ENCODE assay signal across 47 mouse cellular contexts in genomic region chr14:7795961-7796360, GRCm38 (mm10). TPM values are rescaled to one million over a fixed set of nuclear protein-coding genes. Genes with fewer than 3 reads are reported as not detected.
"Had no signal": no experiment of that assay in that cellular context is flagged by ENCODE, and none has a peak within 500 bp of the region (broad histone marks: within the 10 kb centered on the region; RNA-seq: fewer than 3 reads in every experiment).

No protein-coding gene starts in this region.

- H3K9me3 ChIP-seq: limb, embryonic 10.5 days; limb, embryonic 12.5 days; limb, embryonic 15.5 days; liver, embryonic 12.5 days; liver, embryonic 13.5 days; liver, embryonic 15.5 days; lung, embryonic 15.5 days; midbrain, embryonic 10.5 days; midbrain, embryonic 15.5 days had no signal

- DNase-seq: left cerebral cortex, postnatal 4 days; liver; liver, embryonic 13.5 days; liver, postnatal 0 days; lung, adult 18-20 months; lung, adult 2 months; lung, embryonic 14.5 days; lung, postnatal 10 days; lung, postnatal 14 days; lung, postnatal 36 days; lung, postnatal 4 days; midbrain, embryonic 14.5 days had no signal

- H3K4me1 ChIP-seq: liver, embryonic 15.5 days had no signal

- H3K36me3 ChIP-seq: limb, embryonic 10.5 days; limb, embryonic 12.5 days; limb, embryonic 13.5 days; limb, embryonic 15.5 days; liver, embryonic 12.5 days; liver, embryonic 13.5 days; liver, embryonic 15.5 days; lung, embryonic 15.5 days; midbrain, embryonic 10.5 days; midbrain, embryonic 12.5 days; midbrain, embryonic 13.5 days; midbrain, embryonic 15.5 days had no signal

- H3K27me3 ChIP-seq: midbrain, embryonic 13.5 days; midbrain, embryonic 15.5 days had no signal

- H3K4me3 ChIP-seq: limb, embryonic 10.5 days; limb, embryonic 12.5 days; limb, embryonic 13.5 days; limb, embryonic 15.5 days; liver, embryonic 12.5 days; liver, embryonic 13.5 days; liver, embryonic 15.5 days; lung, embryonic 15.5 days; megakaryocyte, embryonic 14.5 days; midbrain, embryonic 10.5 days; midbrain, embryonic 12.5 days; midbrain, embryonic 13.5 days; midbrain, embryonic 15.5 days; myocyte had no signal

- H3K27ac ChIP-seq: limb, embryonic 10.5 days; limb, embryonic 12.5 days; limb, embryonic 13.5 days; limb, embryonic 15.5 days; liver, embryonic 12.5 days; liver, embryonic 13.5 days; liver, embryonic 14.5 days; liver, embryonic 15.5 days; lung, embryonic 15.5 days; macrophage; midbrain, embryonic 10.5 days; midbrain, embryonic 12.5 days; midbrain, embryonic 13.5 days; midbrain, embryonic 15.5 days had no signal

- H3K4me2 ChIP-seq: limb, embryonic 12.5 days; limb, embryonic 13.5 days; limb, embryonic 15.5 days; liver, embryonic 11.5 days; liver, embryonic 12.5 days; liver, embryonic 13.5 days; liver, embryonic 15.5 days; lung, embryonic 14.5 days; lung, embryonic 15.5 days; midbrain, embryonic 11.5 days; midbrain, embryonic 12.5 days; midbrain, embryonic 13.5 days; midbrain, embryonic 15.5 days had no signal

- ATAC-seq: liver, embryonic 12.5 days; liver, postnatal 0 days; lung, postnatal 0 days; midbrain, embryonic 13.5 days; midbrain, embryonic 15.5 days; midbrain, embryonic 16.5 days had no signal

- H3K9ac ChIP-seq: limb, embryonic 12.5 days; limb, embryonic 13.5 days; limb, embryonic 15.5 days; liver, embryonic 12.5 days; liver, embryonic 13.5 days; liver, embryonic 14.5 days; liver, embryonic 15.5 days; liver, postnatal 0 days; lung, embryonic 14.5 days; lung, embryonic 15.5 days; midbrain, embryonic 12.5 days; midbrain, embryonic 13.5 days; midbrain, embryonic 15.5 days had no signal

RNA-seq across cellular contexts. Expression of gene Gm26661, which starts 4.6 kb away (rescaled TPM):
- total RNA-seq: left cerebral cortex, adult 8-10 months; left cerebral cortex, postnatal 10 days; left cerebral cortex, postnatal 14 days; left cerebral cortex, postnatal 25 days; left cerebral cortex, postnatal 36 days; left cerebral cortex, postnatal 4 days; liver, adult 2 months; megakaryocyte progenitor cell, adult 5-6 weeks; megakaryocyte, adult 5-6 weeks; megakaryocyte-erythroid progenitor cell, adult 5-6 weeks; midbrain, postnatal 0 days; monocyte, adult 5-6 weeks had no signal
- polyA plus RNA-seq: limb, embryonic 10.5 days; limb, embryonic 11.5 days; limb, embryonic 12.5 days; limb, embryonic 13.5 days; limb, embryonic 14.5 days; limb, embryonic 15.5 days; liver, adult 2 months; liver, embryonic 11.5 days; liver, embryonic 12.5 days; liver, embryonic 13.5 days; liver, embryonic 14.5 days; liver, embryonic 15.5 days; liver, embryonic 16.5 days; liver, postnatal 0 days; lung, adult 2 months; lung, embryonic 14.5 days; lung, embryonic 15.5 days; lung, embryonic 16.5 days; lung, postnatal 0 days; macrophage; midbrain, embryonic 10.5 days; midbrain, embryonic 11.5 days; midbrain, embryonic 12.5 days; midbrain, embryonic 13.5 days; midbrain, embryonic 14.5 days; midbrain, embryonic 15.5 days; midbrain, postnatal 0 days; myocyte; neural tube, embryonic 11.5 days had no signal
